Mouse (Mus musculus) cortical plate, adult 2 months (tissue): ENCODE results near the gene Spon1.

Experiments used
- CTCF ChIP-seq: fragments of 200-500 bp; IDR thresholded peaks from 2 replicates; pipeline ENCODE4 v1.5.1; 2011; ENCODE audit warnings: mild to moderate bottlenecking, control low read depth, low read length; ENCODE audit not compliant: insufficient read depth; ENCODE audit errors: extremely low read depth
- POLR2A ChIP-seq: fragments of 200-500 bp; IDR thresholded peaks from 2 replicates; pipeline ENCODE4 v1.6.1; 2011; ENCODE audit warnings: mild to moderate bottlenecking, low read length, control low read depth; ENCODE audit not compliant: insufficient read depth; ENCODE audit errors: extremely low read depth

DNA sequence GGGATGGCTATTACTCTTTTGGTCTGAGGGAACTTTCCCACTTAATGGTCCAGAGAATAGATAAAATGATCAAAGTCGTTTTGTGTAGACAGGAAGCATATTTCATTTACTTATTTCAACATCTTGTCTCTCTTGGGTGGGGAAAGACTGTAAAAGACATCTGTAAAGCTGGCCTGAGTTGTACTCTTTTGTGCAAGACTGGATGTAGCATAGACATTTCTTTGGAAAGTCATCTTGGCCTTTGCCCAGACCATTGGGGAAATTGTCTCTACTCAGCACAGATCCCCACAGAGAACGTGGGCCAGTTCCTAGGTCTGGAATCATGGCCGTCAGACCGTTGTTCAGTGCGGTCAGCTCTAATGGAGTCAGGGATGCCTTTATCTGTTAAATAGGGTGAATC is 112.1 kb downstream of the Spon1 start:
- TF ChIP-seq CTCF = no peak
- no peak for TF ChIP-seq POLR2A
